Mouse (Mus musculus): ENCODE results near the gene Tectb. TPM values are rescaled to one million over a fixed set of nuclear protein-coding genes. Genes with fewer than 3 reads are reported as not detected.
"Not testable (repeated sequence)": the region's sequence is repeated elsewhere in the genome, so short reads cannot be mapped to it uniquely, and the experiment has no call there.

Tectb gene
- polyA plus RNA-seq, 1 experiment: 0.09 TPM

DNA sequence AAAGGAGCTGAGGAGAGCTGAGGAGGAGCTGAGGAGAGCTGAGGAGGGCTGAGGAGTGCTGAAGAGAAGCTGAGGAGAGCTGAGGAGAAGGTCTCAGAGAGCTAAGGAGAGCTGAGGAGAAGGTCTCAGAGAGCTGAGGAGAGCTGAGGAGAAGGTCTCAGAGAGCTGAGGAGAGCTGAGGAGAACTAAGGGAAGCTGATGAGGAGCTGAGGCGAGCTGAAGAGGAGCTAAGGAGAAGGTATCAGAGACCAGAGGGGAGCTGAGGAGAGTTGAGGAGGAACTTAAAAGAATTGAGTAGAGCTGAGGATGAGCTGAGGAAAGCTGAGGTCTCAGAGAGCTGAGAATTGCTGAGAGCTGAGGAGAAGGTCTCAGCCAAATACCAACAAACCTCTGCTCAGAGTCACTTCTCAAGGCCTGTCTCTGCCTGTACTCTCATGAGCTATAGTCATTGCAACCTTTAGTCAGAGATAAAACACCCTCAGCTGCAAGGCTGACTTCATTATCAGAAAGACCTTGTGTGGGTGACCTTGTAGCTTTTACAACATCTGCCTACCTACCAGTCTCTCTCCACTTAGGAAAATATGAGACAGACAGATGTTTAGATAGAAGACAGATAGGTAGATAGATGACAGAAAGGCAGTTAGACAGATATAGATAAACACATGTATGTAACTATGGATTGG lies 15.2 kb upstream of the Tectb start:
- TF ChIP-seq POLR2A (IDR thresholded peaks at IDR 0.05; ENCODE audit: low read depth, low read length): no peak
- no peak for TF ChIP-seq CTCF (conservative IDR thresholded peaks at IDR 0.05; ENCODE audit: insufficient read depth, insufficient read length, low read depth, low read length)
- WGBS: 79% methylated on average over 1 of the region's 1 CpGs
- H3K4me1 ChIP-seq (ENCODE audit: control insufficient read depth, insufficient read depth, low read length): peaks cover 3% of the 10 kb centered on the region; the same call in 1 of the 2 replicates
- no peaks in the 10 kb centered on the region for H3K36me3 ChIP-seq (ENCODE audit: control insufficient read depth, insufficient read depth, low read length)
- DNase-seq: no peak
- H3K27ac ChIP-seq (ENCODE audit: insufficient read depth, low read depth, low read length): no peak overlapping the region
- H3K27me3 ChIP-seq (replicated peaks; ENCODE audit: control insufficient read depth, insufficient read depth, low read length): no peaks in the 10 kb centered on the region
- no peak overlapping the region for H3K4me3 ChIP-seq (ENCODE audit: insufficient read depth, low read depth, low read length)

DNA sequence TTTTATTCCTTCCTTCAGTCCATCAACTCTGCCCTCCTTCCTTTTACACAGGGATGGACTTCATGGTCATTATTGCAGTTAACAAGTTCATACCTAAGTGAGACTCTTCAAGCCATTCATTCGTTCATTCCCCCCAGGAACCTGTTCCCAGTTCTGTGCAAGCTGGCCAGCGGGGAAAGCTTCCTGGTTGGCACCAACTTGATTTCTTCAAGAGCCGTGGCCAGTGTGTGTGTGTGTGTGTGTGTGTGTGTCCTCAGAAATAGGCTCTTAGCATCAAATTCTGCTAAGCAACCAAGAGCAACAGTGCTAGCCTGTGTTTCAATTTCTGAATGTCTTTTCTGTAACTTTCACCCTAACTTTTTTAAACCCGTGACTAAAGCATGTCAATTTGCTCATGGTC lies 14.6 kb upstream of the Tectb start:
- no peak overlapping the region for H3K27ac ChIP-seq (ENCODE audit: insufficient read depth, low read depth, low read length)
- H3K4me1 ChIP-seq (ENCODE audit: control insufficient read depth, insufficient read depth, low read length): peaks cover 3% of the 10 kb centered on the region; the same call in 1 of the 2 replicates
- H3K36me3 ChIP-seq (ENCODE audit: control insufficient read depth, insufficient read depth, low read length): no peaks in the 10 kb centered on the region
- DNase-seq: no peak
- 72% methylated on average over 4 of the region's 4 CpGs for WGBS
- no peaks in the 10 kb centered on the region for H3K27me3 ChIP-seq (replicated peaks; ENCODE audit: control insufficient read depth, insufficient read depth, low read length)
- TF ChIP-seq CTCF (conservative IDR thresholded peaks at IDR 0.05; ENCODE audit: insufficient read depth, insufficient read length, low read depth, low read length) (no peak), POLR2A (IDR thresholded peaks at IDR 0.05; ENCODE audit: low read depth, low read length) (no peak)
- H3K4me3 ChIP-seq (ENCODE audit: insufficient read depth, low read depth, low read length): no peak overlapping the region

DNA sequence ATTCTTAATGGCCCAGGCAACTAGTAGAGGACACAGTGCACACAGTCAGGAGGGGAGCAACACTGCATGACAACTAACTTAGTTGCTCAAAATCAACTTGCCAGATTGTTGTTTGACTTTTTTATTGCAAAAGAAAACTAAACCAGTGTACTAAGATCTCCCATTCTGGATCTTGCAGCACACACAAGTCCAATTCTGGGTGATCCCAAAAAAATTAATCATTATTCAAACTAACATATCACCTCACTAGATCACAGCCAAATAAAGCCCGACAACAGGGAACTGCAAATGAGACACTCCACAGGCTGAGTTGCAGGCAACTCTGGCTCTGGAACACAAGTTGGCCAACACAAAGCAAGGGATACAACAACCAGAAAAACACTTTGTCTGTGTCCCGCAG lies 13.8 kb upstream of the Tectb start:
- TF ChIP-seq CTCF (conservative IDR thresholded peaks at IDR 0.05; ENCODE audit: insufficient read depth, insufficient read length, low read depth, low read length): no peak
- TF ChIP-seq POLR2A (IDR thresholded peaks at IDR 0.05; ENCODE audit: low read depth, low read length): no peak
- Histone ChIP-seq H3K27me3 (replicated peaks; ENCODE audit: control insufficient read depth, insufficient read depth, low read length) (no peaks in the 10 kb centered on the region), H3K27ac (ENCODE audit: insufficient read depth, low read depth, low read length) (no peak overlapping the region), H3K4me1 (ENCODE audit: control insufficient read depth, insufficient read depth, low read length) (peaks cover 3% of the 10 kb centered on the region; the same call in 1 of the 2 replicates), H3K36me3 (ENCODE audit: control insufficient read depth, insufficient read depth, low read length) (no peaks in the 10 kb centered on the region), H3K4me3 (ENCODE audit: insufficient read depth, low read depth, low read length) (no peak overlapping the region)
- peak; percentile 38 for DNase-seq
- 63% methylated on average over 2 of the region's 2 CpGs for WGBS

DNA sequence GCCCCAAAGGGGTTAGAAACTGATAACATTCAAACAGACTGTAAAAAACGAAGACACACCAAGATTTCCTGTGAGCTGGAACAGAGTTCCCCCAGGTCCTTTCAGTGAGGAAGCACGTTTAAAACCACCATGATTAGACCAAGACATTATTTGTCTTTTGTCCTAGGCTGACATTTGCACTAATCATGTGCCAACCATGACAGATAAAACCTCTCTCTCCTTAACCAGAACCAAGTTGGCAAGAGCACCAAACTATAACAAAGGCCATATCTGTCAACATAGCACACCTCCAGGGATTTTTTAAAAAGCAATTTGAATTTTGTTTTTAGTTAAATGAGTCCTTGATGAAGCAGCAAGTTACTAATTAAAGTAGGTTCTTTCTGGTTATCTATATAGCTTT lies 12.8 kb upstream of the Tectb start:
- Histone ChIP-seq H3K4me3 (ENCODE audit: insufficient read depth, low read depth, low read length) (no peak overlapping the region), H3K4me1 (ENCODE audit: control insufficient read depth, insufficient read depth, low read length) (peaks cover 3% of the 10 kb centered on the region; the same call in 1 of the 2 replicates), H3K36me3 (ENCODE audit: control insufficient read depth, insufficient read depth, low read length) (no peaks in the 10 kb centered on the region), H3K27me3 (replicated peaks; ENCODE audit: control insufficient read depth, insufficient read depth, low read length) (no peaks in the 10 kb centered on the region), H3K27ac (ENCODE audit: insufficient read depth, low read depth, low read length) (no peak overlapping the region)
- DNase-seq: no peak
- 77% methylated on average over 2 of the region's 2 CpGs for WGBS
- TF ChIP-seq POLR2A (IDR thresholded peaks at IDR 0.05; ENCODE audit: low read depth, low read length): no peak
- TF ChIP-seq CTCF (conservative IDR thresholded peaks at IDR 0.05; ENCODE audit: insufficient read depth, insufficient read length, low read depth, low read length): no peak

DNA sequence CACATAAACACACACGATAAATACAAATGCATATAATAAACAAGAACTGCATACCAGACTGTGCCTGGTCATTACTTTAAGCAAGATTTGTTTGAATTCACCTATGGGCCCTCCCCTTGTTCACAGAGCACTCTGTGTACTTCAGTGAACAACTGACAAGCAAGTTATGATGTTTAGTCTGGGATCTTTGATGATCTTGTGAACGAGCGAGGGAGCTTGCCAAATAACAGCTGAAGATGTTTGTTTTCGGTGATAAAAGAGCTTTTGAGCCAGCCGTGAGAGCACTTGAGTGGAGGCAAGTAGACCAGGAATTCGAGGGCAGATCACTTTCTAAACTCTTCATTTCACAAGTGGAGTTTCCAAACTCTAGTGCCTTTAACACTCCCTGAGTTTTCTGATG lies 12.2 kb upstream of the Tectb start:
- TF ChIP-seq CTCF (conservative IDR thresholded peaks at IDR 0.05; ENCODE audit: insufficient read depth, insufficient read length, low read depth, low read length): no peak
- no peak for TF ChIP-seq POLR2A (IDR thresholded peaks at IDR 0.05; ENCODE audit: low read depth, low read length)
- Histone ChIP-seq H3K4me3 (ENCODE audit: insufficient read depth, low read depth, low read length) (no peak overlapping the region), H3K27me3 (replicated peaks; ENCODE audit: control insufficient read depth, insufficient read depth, low read length) (no peaks in the 10 kb centered on the region), H3K4me1 (ENCODE audit: control insufficient read depth, insufficient read depth, low read length) (peaks cover 3% of the 10 kb centered on the region; the same call in 1 of the 2 replicates), H3K27ac (ENCODE audit: insufficient read depth, low read depth, low read length) (no peak overlapping the region), H3K36me3 (ENCODE audit: control insufficient read depth, insufficient read depth, low read length) (no peaks in the 10 kb centered on the region)
- 80% methylated on average over 6 of the region's 6 CpGs for WGBS
- DNase-seq: no peak

DNA sequence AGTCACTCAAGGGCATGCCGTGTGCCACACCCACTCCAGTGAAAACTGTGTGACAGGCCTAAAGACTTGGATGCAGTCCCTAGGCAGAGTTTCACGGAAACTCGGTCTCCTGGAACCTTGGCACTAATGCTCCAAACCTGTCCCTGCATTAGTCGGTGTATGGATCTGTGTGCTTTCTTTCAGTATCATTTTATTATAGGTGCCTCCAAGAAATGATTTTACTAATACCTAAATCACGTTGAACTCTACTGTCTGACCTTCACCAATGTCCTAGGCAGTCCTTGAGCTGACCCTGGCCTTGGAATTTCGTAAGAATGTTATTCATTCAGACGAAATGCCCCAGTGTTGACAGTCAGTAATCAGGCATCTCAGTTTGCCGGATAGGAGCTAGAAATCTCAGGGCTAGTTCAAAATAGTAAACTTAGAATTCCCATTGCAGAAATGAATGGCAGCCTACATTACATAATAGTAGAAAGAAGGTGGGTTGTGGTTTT lies 11.2 kb upstream of the Tectb start:
- DNase-seq: peak; percentile 41
- not testable (repeated sequence) for H3K4me1 ChIP-seq (ENCODE audit: control insufficient read depth, insufficient read depth, low read length); H3K36me3 ChIP-seq (ENCODE audit: control insufficient read depth, insufficient read depth, low read length); H3K4me3 ChIP-seq (ENCODE audit: insufficient read depth, low read depth, low read length); H3K27me3 ChIP-seq (replicated peaks; ENCODE audit: control insufficient read depth, insufficient read depth, low read length); H3K27ac ChIP-seq (ENCODE audit: insufficient read depth, low read depth, low read length)
- WGBS: 85% methylated on average over 8 of the region's 8 CpGs

DNA sequence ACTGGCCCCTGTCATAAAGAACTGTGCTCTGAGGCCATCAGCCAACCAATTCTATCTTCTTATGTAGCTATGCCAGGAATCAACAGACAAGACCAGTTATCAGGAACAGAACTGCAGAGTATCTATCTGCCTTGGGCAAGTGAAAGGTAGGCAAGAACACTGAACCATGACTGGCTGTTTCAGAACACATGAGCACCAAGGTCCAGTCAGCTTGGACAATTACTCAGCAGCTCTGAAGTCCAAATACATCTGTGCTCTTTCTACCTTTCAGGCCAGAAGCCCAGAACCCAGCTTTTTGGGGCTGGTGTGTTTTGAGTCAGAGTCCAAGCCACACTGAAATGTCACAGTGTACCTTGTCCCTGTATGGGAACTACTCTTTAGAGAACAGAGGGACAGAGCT lies 10.1 kb upstream of the Tectb start:
- Histone ChIP-seq H3K4me3 (ENCODE audit: insufficient read depth, low read depth, low read length) (no peak overlapping the region), H3K36me3 (ENCODE audit: control insufficient read depth, insufficient read depth, low read length) (no peaks in the 10 kb centered on the region), H3K4me1 (ENCODE audit: control insufficient read depth, insufficient read depth, low read length) (peaks cover 3% of the 10 kb centered on the region; the same call in 1 of the 2 replicates), H3K27me3 (replicated peaks; ENCODE audit: control insufficient read depth, insufficient read depth, low read length) (no peaks in the 10 kb centered on the region), H3K27ac (ENCODE audit: insufficient read depth, low read depth, low read length) (no peak overlapping the region)
- TF ChIP-seq POLR2A (IDR thresholded peaks at IDR 0.05; ENCODE audit: low read depth, low read length): no peak
- TF ChIP-seq CTCF (conservative IDR thresholded peaks at IDR 0.05; ENCODE audit: insufficient read depth, insufficient read length, low read depth, low read length): no peak
- peak; percentile 67 for DNase-seq
